Comparison of ENCODE assay signal across 8 mouse cellular contexts in the genomic region with DNA sequence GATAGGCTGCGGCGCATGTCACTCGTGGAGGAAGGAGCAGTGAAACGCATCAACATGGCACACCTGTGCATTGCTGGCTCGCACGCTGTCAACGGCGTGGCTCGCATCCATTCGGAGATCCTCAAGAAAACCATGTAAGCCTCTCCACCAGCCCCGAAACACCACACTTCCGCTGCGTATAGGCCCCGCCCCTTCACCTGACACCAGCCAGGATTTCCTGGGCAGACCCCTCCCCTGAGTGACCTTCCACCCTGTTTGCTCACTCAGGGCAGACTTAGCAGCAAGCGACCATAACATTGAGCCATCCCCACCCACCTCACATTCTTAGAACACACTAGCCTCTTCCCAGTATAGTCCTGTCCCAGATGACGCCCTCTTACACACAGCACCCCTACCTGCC. TPM values are rescaled to one million over a fixed set of nuclear protein-coding genes. Genes with fewer than 3 reads are reported as not detected.
DNase-seq lines count a peak whose midpoint lies in the region; ATAC-seq lines count a peak whose summit lies in the region.

No protein-coding gene starts in this region.

- peak overlapping the region; percentile 26 for H3K4me3 ChIP-seq in heart, embryonic 13.5 days
- peak overlapping the region; percentile 48 for H3K4me3 ChIP-seq in intestine, embryonic 16.5 days (ENCODE audit: low read length)
- H3K4me3 ChIP-seq in midbrain, embryonic 11.5 days (ENCODE audit: low read depth, low read length) = 0 out of 2 replicates have a peak overlapping the region, but pooled peaks have one; percentile 6

- DNase-seq in heart, postnatal 10 days = no peak
- peak; percentile 57 for DNase-seq in embryo, embryonic 9.5 days (ENCODE audit: extremely low spot score)
- DNase-seq in midbrain, embryonic 11.5 days (ENCODE audit: low spot score, missing footprints) = no peak
- peak; percentile 79 for DNase-seq in thymus, postnatal 4 days
- DNase-seq in urinary bladder, adult 2 months (ENCODE audit: low spot score) = no peak
- no peak for DNase-seq in Muller cell, postnatal 12 days (ENCODE audit: inconsistent ontology term)

- peaks cover 78% of the 10 kb centered on the region for H3K36me3 ChIP-seq in heart, embryonic 13.5 days
- H3K36me3 ChIP-seq in intestine, embryonic 16.5 days (ENCODE audit: control insufficient read depth, insufficient read depth, low read length) = 0 out of 2 replicates have a peak, but pooled peaks cover 3% of the 10 kb centered on the region
- no peaks in the 10 kb centered on the region for H3K36me3 ChIP-seq in midbrain, embryonic 11.5 days (ENCODE audit: control insufficient read depth, insufficient read depth, low read length)

- H3K9ac ChIP-seq in heart, embryonic 13.5 days = peak overlapping the region; percentile 40
- peak overlapping the region; percentile 61 for H3K9ac ChIP-seq in intestine, embryonic 16.5 days (ENCODE audit: low read depth, low read length)
- no peak overlapping the region for H3K9ac ChIP-seq in midbrain, embryonic 11.5 days (ENCODE audit: low read length)

- no peak overlapping the region for H3K27ac ChIP-seq in heart, embryonic 13.5 days (replicated peaks)
- H3K27ac ChIP-seq in intestine, embryonic 16.5 days (ENCODE audit: low read length) = no peak overlapping the region; the same call in 1 of the 2 replicates
- no peak overlapping the region for H3K27ac ChIP-seq in midbrain, embryonic 11.5 days (ENCODE audit: low read depth, low read length)

- H3K9me3 ChIP-seq in heart, embryonic 13.5 days = no peaks in the 10 kb centered on the region
- H3K9me3 ChIP-seq in intestine, embryonic 16.5 days (ENCODE audit: control insufficient read depth, low read length) = no peaks in the 10 kb centered on the region
- H3K9me3 ChIP-seq in midbrain, embryonic 11.5 days (ENCODE audit: control insufficient read depth, low read length) = no peaks in the 10 kb centered on the region

- intact Hi-C loops in heart, postnatal 10 days (cut with DNase I) = no loop called here

- peaks cover 29% of the 10 kb centered on the region for H3K4me1 ChIP-seq in heart, embryonic 13.5 days
- H3K4me1 ChIP-seq in intestine, embryonic 16.5 days (ENCODE audit: control insufficient read depth, insufficient read depth, low read length) = peaks cover 18% of the 10 kb centered on the region
- peaks cover 7% of the 10 kb centered on the region; the same call in 1 of the 2 replicates for H3K4me1 ChIP-seq in midbrain, embryonic 11.5 days (ENCODE audit: control insufficient read depth, insufficient read depth, low read length)

- ATAC-seq in heart, embryonic 13.5 days (ENCODE audit: extremely low read depth, insufficient number of reproducible peaks, low FRiP score, low TSS enrichment) = no peak
- ATAC-seq in intestine, embryonic 16.5 days = peak; percentile 73
- no peak for ATAC-seq in midbrain, embryonic 11.5 days (ENCODE audit: low FRiP score)

- peak overlapping the region; percentile 55 for H3K4me2 ChIP-seq in heart, embryonic 13.5 days
- peak overlapping the region; percentile 67 for H3K4me2 ChIP-seq in intestine, embryonic 16.5 days (ENCODE audit: low read depth, low read length)
- peak overlapping the region; percentile 37 for H3K4me2 ChIP-seq in midbrain, embryonic 11.5 days

- no peaks in the 10 kb centered on the region; the same call in 1 of the 2 replicates for H3K27me3 ChIP-seq in heart, embryonic 13.5 days (replicated peaks)
- H3K27me3 ChIP-seq in intestine, embryonic 16.5 days (replicated peaks; ENCODE audit: control insufficient read depth, insufficient read depth, low read length) = no peaks in the 10 kb centered on the region
- no peaks in the 10 kb centered on the region for H3K27me3 ChIP-seq in midbrain, embryonic 11.5 days (ENCODE audit: control insufficient read depth, insufficient read depth, low read length)

- 25% methylated on average over 16 of the region's 16 CpGs for WGBS in heart, embryonic 13.5 days
- 5% methylated on average over 16 of the region's 16 CpGs for WGBS in intestine, embryonic 16.5 days
- 9% methylated on average over 16 of the region's 16 CpGs for WGBS in midbrain, embryonic 11.5 days

RNA-seq across cellular contexts. Expression of a gene that starts 5.6 kb away (rescaled TPM):
- 203 and 219 TPM in 2 replicates for polyA plus RNA-seq in heart, embryonic 13.5 days (2015; fragmentation: Nextera tagmentation; extraction: Ambion mirVana)
- total RNA-seq in heart, postnatal 10 days (2021) = 100 to 1,000 TPM; 622 to 693 TPM
- 6.0 and 6.8 TPM in 2 replicates for polyA plus RNA-seq in intestine, embryonic 16.5 days (2015; fragmentation: Nextera tagmentation; extraction: Ambion mirVana)
- 0.81 and 1.8 TPM in 2 replicates for polyA plus RNA-seq in midbrain, embryonic 11.5 days (2014; fragmentation: Nextera tagmentation; extraction: Ambion mirVana)
- polyA plus RNA-seq in urinary bladder, adult 2 months (2012; rRNA removed) = 34.8 and 47.2 TPM in 2 replicates

RNA-seq across cellular contexts. Expression of a gene that starts 9.3 kb away (rescaled TPM):
- 38.4 and 53.6 TPM in 2 replicates for polyA plus RNA-seq in heart, embryonic 13.5 days (2015; fragmentation: Nextera tagmentation; extraction: Ambion mirVana)
- 10 to 100 TPM; 50.7 to 60.2 TPM for total RNA-seq in heart, postnatal 10 days (2021)
- 41.8 and 47.0 TPM in 2 replicates for polyA plus RNA-seq in intestine, embryonic 16.5 days (2015; fragmentation: Nextera tagmentation; extraction: Ambion mirVana)
- 14.1 and 16.8 TPM in 2 replicates for polyA plus RNA-seq in midbrain, embryonic 11.5 days (2014; fragmentation: Nextera tagmentation; extraction: Ambion mirVana)
- 106 and 109 TPM in 2 replicates for polyA plus RNA-seq in urinary bladder, adult 2 months (2012; rRNA removed)

RNA-seq across cellular contexts. Expression of a gene that starts 26.3 kb away (rescaled TPM):
- polyA plus RNA-seq in heart, embryonic 13.5 days (2015; fragmentation: Nextera tagmentation; extraction: Ambion mirVana) = 89.2 and 89.7 TPM in 2 replicates
- total RNA-seq in heart, postnatal 10 days (2021) = 100 to 1,000 TPM; 118 to 143 TPM
- polyA plus RNA-seq in intestine, embryonic 16.5 days (2015; fragmentation: Nextera tagmentation; extraction: Ambion mirVana) = 94.7 and 103 TPM in 2 replicates
- 186 and 215 TPM in 2 replicates for polyA plus RNA-seq in midbrain, embryonic 11.5 days (2014; fragmentation: Nextera tagmentation; extraction: Ambion mirVana)
- 89.7 and 158 TPM in 2 replicates for polyA plus RNA-seq in urinary bladder, adult 2 months (2012; rRNA removed)

RNA-seq across cellular contexts. Expression of a gene that starts 28.7 kb away (rescaled TPM):
- 0.52 and 0.70 TPM in 2 replicates for polyA plus RNA-seq in heart, embryonic 13.5 days (2015; fragmentation: Nextera tagmentation; extraction: Ambion mirVana)
- total RNA-seq in heart, postnatal 10 days (2021) = 1 to 10 TPM; 4.4 to 5.5 TPM
- polyA plus RNA-seq in intestine, embryonic 16.5 days (2015; fragmentation: Nextera tagmentation; extraction: Ambion mirVana) = 0.73 and 0.97 TPM in 2 replicates
- polyA plus RNA-seq in midbrain, embryonic 11.5 days (2014; fragmentation: Nextera tagmentation; extraction: Ambion mirVana) = 9.2 and 9.5 TPM in 2 replicates
- polyA plus RNA-seq in urinary bladder, adult 2 months (2012; rRNA removed) = 1.3 and 1.5 TPM in 2 replicates

RNA-seq across cellular contexts. Expression of a gene that starts 48.9 kb away (rescaled TPM):
- 12.5 and 13.5 TPM in 2 replicates for polyA plus RNA-seq in heart, embryonic 13.5 days (2015; fragmentation: Nextera tagmentation; extraction: Ambion mirVana)
- total RNA-seq in heart, postnatal 10 days (2021) = 10 to 100 TPM; 52.3 to 52.4 TPM
- 7.9 and 10.0 TPM in 2 replicates for polyA plus RNA-seq in intestine, embryonic 16.5 days (2015; fragmentation: Nextera tagmentation; extraction: Ambion mirVana)
- 6.2 and 8.6 TPM in 2 replicates for polyA plus RNA-seq in midbrain, embryonic 11.5 days (2014; fragmentation: Nextera tagmentation; extraction: Ambion mirVana)
- 63.7 and 88.3 TPM in 2 replicates for polyA plus RNA-seq in urinary bladder, adult 2 months (2012; rRNA removed)

Comparison
In these comparisons a context has a peak if more than half of its experiments do, and no peak if none do; other contexts are left out.
1. DNase-seq: peak in embryo, embryonic 9.5 days (single experiment) and thymus, postnatal 4 days (single experiment); none in heart, postnatal 10 days (0 of 2), midbrain, embryonic 11.5 days (single experiment), urinary bladder, adult 2 months (single experiment) and Muller cell, postnatal 12 days (single experiment).
2. Peak in every context shown above with its lines, with median percentiles within 50 percentile points of each other: H3K4me2 ChIP-seq and H3K4me3 ChIP-seq.